Mouse (Mus musculus): ENCODE measurements around the gene Rnls.
"Not testable (repeated sequence)": the region's sequence is repeated elsewhere in the genome, so short reads cannot be mapped to it uniquely, and the experiment has no call there.

Gene Rnls

GRCm38 (mm10) chr19:33391651-33392382, at the start of gene Rnls:
Gene Rnls (minus strand): TSS chr19:33392295.
- DNase-seq (ENCODE audit: low spot score in 2 of 2), result peak; percentile 78 to 83

GRCm38 (mm10) chr19:33429457-33429856, 37.4 kb upstream of the Rnls start:
- no peak for DNase-seq (ENCODE audit: low spot score in 2 of 2)

- DNase-seq (ENCODE audit: low spot score in 2 of 2), result not testable (repeated sequence)
Measured at GRCm38 (mm10) chr19:33419368-33419767, 27.3 kb upstream of the Rnls start.

GRCm38 (mm10) chr19:33380825-33381224, 11.3 kb downstream of the Rnls start:
- no peak for DNase-seq (ENCODE audit: low spot score in 2 of 2)

GRCm38 (mm10) chr19:33380386-33380785, 11.7 kb downstream of the Rnls start:
- no peak for DNase-seq (ENCODE audit: low spot score in 2 of 2)

- no peak for DNase-seq (ENCODE audit: low spot score in 2 of 2)
Measured at GRCm38 (mm10) chr19:33368808-33369207, 23.3 kb downstream of the Rnls start.

- DNase-seq (ENCODE audit: low spot score in 2 of 2), result peak; percentile 76 to 79
Measured at GRCm38 (mm10) chr19:33366661-33367060, 25.4 kb downstream of the Rnls start.

- DNase-seq (ENCODE audit: low spot score in 2 of 2), result no peak
Measured at GRCm38 (mm10) chr19:33357019-33357418, 35.1 kb downstream of the Rnls start.

- DNase-seq (ENCODE audit: low spot score in 2 of 2), result peak in 1 of 2 experiments; percentile 16
Measured at GRCm38 (mm10) chr19:33340119-33340518, 52.0 kb downstream of the Rnls start.

- no peak for DNase-seq (ENCODE audit: low spot score in 2 of 2)
Measured at GRCm38 (mm10) chr19:33326706-33327641, 65.1 kb downstream of the Rnls start.

- DNase-seq (ENCODE audit: low spot score in 2 of 2), result peak in 1 of 2 experiments; percentile 45
Measured at GRCm38 (mm10) chr19:33318785-33319184, 73.3 kb downstream of the Rnls start.

GRCm38 (mm10) chr19:33317130-33317529, 75.0 kb downstream of the Rnls start:
- DNase-seq (ENCODE audit: low spot score in 2 of 2), result peak; percentile 11 to 29

- no peak for DNase-seq (ENCODE audit: low spot score in 2 of 2)
Measured at GRCm38 (mm10) chr19:33299726-33300292, 92.3 kb downstream of the Rnls start.

GRCm38 (mm10) chr19:33296338-33296737, 95.8 kb downstream of the Rnls start:
- DNase-seq (ENCODE audit: low spot score in 2 of 2), result no peak

- no peak for DNase-seq (ENCODE audit: low spot score in 2 of 2)
Measured at GRCm38 (mm10) chr19:33282985-33283384, 109.1 kb downstream of the Rnls start.

GRCm38 (mm10) chr19:33276421-33276820, 115.7 kb downstream of the Rnls start:
- peak in 1 of 2 experiments; percentile 19 for DNase-seq (ENCODE audit: low spot score in 2 of 2)

GRCm38 (mm10) chr19:33273676-33274075, 118.4 kb downstream of the Rnls start:
- no peak for DNase-seq (ENCODE audit: low spot score in 2 of 2)

GRCm38 (mm10) chr19:33271571-33271970, 120.5 kb downstream of the Rnls start:
- no peak for DNase-seq (ENCODE audit: low spot score in 2 of 2)

- DNase-seq (ENCODE audit: low spot score in 2 of 2), result no peak
Measured at GRCm38 (mm10) chr19:33270231-33270630, 121.9 kb downstream of the Rnls start.

GRCm38 (mm10) chr19:33268044-33268443, 124.1 kb downstream of the Rnls start:
- no peak for DNase-seq (ENCODE audit: low spot score in 2 of 2)

GRCm38 (mm10) chr19:33265245-33265644, 126.8 kb downstream of the Rnls start:
- DNase-seq (ENCODE audit: low spot score in 2 of 2), result no peak
